Mouse (Mus musculus) cortical plate, adult 2 months (tissue): Measurements from ENCODE around the gene Actl6a. TPM values are rescaled to one million over a fixed set of nuclear protein-coding genes. Genes with fewer than 3 reads are reported as not detected.
A peak's percentile ranks its signal among the peaks of the same experiment; 100 is the strongest.
"Not testable (repeated sequence)": the region's sequence is repeated elsewhere in the genome, so short reads cannot be mapped to it uniquely, and the experiment has no call there.

Source experiments
- H3K27ac ChIP-seq: fragments of 200-500 bp; 2 replicates; pipeline ENCODE4 v1.5.1; 2012; ENCODE audit warnings: low read length, control low read depth, inconsistent platforms; ENCODE audit not compliant: insufficient read depth
- H3K4me1 ChIP-seq: fragments of 200-500 bp; 2 replicates; pipeline ENCODE4 v1.6.1; 2011; ENCODE audit warnings: low read length; ENCODE audit not compliant: control insufficient read depth, insufficient read depth
- H3K4me3 ChIP-seq: fragments of 200-500 bp; 2 replicates; pipeline ENCODE4 v1.5.1; 2011; ENCODE audit warnings: mild to moderate bottlenecking, low read length, control low read depth; ENCODE audit not compliant: insufficient read depth
- CTCF ChIP-seq: fragments of 200-500 bp; IDR thresholded peaks from 2 replicates; pipeline ENCODE4 v1.5.1; 2011; ENCODE audit warnings: mild to moderate bottlenecking, control low read depth, low read length; ENCODE audit not compliant: insufficient read depth; ENCODE audit errors: extremely low read depth
- POLR2A ChIP-seq: fragments of 200-500 bp; IDR thresholded peaks from 2 replicates; pipeline ENCODE4 v1.6.1; 2011; ENCODE audit warnings: mild to moderate bottlenecking, low read length, control low read depth; ENCODE audit not compliant: insufficient read depth; ENCODE audit errors: extremely low read depth
- polyA plus RNA-seq: library from polyadenylated mRNA; depleted of rRNA; stranded (reverse); fragments of >200 nt; gene quantifications from 2 replicates; pipeline ENCODE4 v1.2.3, GENCODE M21; 2012

Gene Actl6a
- polyA plus RNA-seq, 1 experiment = 17.9 TPM

- TF ChIP-seq CTCF (no peak), POLR2A (no peak)
These were observed 14.3 kb upstream of the Actl6a start for GRCm38 (mm10) chr3:32691841-32692240.

GRCm38 (mm10) chr3:32694211-32694610 lies 11.9 kb upstream of the Actl6a start:
- no peak overlapping the region for H3K27ac ChIP-seq
- TF ChIP-seq POLR2A (no peak), CTCF (no peak)
- H3K4me1 ChIP-seq = no peaks in the 10 kb centered on the region
- H3K4me3 ChIP-seq = no peak overlapping the region

More at GRCm38 (mm10) chr3:32691841-32692240, 14.3 kb upstream of the Actl6a start:
- Histone ChIP-seq H3K4me1 (no peaks in the 10 kb centered on the region), H3K4me3 (no peak overlapping the region), H3K27ac (no peak overlapping the region)

GRCm38 (mm10) chr3:32694737-32695582 lies 11.1 kb upstream of the Actl6a start:
- no peak overlapping the region for H3K4me3 ChIP-seq
- TF ChIP-seq CTCF (peak; percentile 15; the same call in 1 of the 2 replicates), POLR2A (no peak)
- no peak overlapping the region for H3K27ac ChIP-seq
- H3K4me1 ChIP-seq = no peaks in the 10 kb centered on the region

- Histone ChIP-seq H3K27ac (no peak overlapping the region), H3K4me1 (no peaks in the 10 kb centered on the region), H3K4me3 (no peak overlapping the region)
- TF ChIP-seq POLR2A (no peak), CTCF (no peak)
These were observed 10.5 kb upstream of the Actl6a start for GRCm38 (mm10) chr3:32695583-32695980.

- Histone ChIP-seq H3K27ac (no peak overlapping the region), H3K4me3 (no peak overlapping the region), H3K4me1 (no peaks in the 10 kb centered on the region)
- peak; percentile 98 for TF ChIP-seq CTCF
- TF ChIP-seq POLR2A = no peak
These were observed 7.8 kb upstream of the Actl6a start for GRCm38 (mm10) chr3:32698228-32698863.

GRCm38 (mm10) chr3:32704021-32704420 lies 2.1 kb upstream of the Actl6a start:
- H3K27ac ChIP-seq, H3K4me1 ChIP-seq, H3K4me3 ChIP-seq: not testable (repeated sequence)

- H3K4me3 ChIP-seq, H3K27ac ChIP-seq, H3K4me1 ChIP-seq: not testable (repeated sequence)
These were observed 1.5 kb upstream of the Actl6a start for GRCm38 (mm10) chr3:32704632-32705031.

GRCm38 (mm10) chr3:32708052-32708367 lies 1.9 kb downstream of the Actl6a start:
- TF ChIP-seq CTCF (no peak), POLR2A (no peak)
- no peaks in the 10 kb centered on the region for H3K4me1 ChIP-seq
- H3K4me3 ChIP-seq = peak overlapping the region; percentile 87
- H3K27ac ChIP-seq = no peak overlapping the region

- Histone ChIP-seq H3K27ac (no peak overlapping the region), H3K4me3 (peak overlapping the region; percentile 87), H3K4me1 (no peaks in the 10 kb centered on the region)
- no peak for TF ChIP-seq CTCF
- 0 out of 2 replicates have a peak, but pooled peaks have one; percentile 43 for TF ChIP-seq POLR2A
These were observed 2.5 kb downstream of the Actl6a start for GRCm38 (mm10) chr3:32708368-32709231.
